Mouse (Mus musculus) frontal cortex, postnatal 14 days (tissue): ENCODE results near the gene Fnip2.

Experiments
- DNase-seq, 2 experiments: peaks; one replicate each; pipeline ENCODE4 v3.0.0; 2022; ENCODE audit warnings: low spot score in 2 of 2

Fnip2 gene

DNA sequence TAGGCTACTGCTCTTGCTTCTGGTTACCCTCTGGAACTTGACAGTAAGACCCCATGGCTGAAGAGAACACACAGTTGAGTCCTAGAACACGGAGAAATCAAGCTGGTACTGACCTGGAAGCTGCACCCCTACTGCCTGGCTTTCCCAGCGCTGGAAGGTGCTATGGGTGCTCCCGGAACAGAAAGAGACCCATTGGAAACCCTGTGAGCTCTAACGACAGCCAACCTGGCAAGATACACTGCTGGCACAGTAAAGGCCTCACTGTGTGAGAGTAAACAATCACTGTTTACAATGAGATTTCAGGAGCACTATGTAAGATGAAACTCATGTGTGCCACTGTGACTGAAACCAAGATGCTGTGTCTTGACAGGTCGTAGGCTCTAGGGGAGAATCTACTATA is 152.5 kb downstream of the Fnip2 start:
- DNase-seq, result no peak

DNA sequence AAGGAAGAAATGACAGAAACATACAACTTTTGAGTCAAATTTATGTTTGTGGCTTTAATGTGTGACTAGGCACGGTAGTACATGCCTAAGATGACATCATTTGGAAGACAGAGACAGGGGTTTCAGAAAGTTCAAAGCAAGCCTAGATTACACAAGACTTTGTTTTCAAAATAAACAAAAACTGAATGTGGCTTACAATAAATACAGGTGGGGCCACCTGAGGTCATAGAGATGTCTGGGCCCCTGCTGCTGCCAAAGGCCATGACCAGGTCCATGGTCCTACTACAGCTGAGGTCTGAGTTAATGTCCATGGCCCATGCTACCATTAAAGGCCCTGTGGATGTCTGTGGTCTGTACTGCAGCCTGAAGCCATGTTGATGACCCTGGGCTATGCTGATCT is 154.1 kb downstream of the Fnip2 start:
- DNase-seq, result no peak

DNA sequence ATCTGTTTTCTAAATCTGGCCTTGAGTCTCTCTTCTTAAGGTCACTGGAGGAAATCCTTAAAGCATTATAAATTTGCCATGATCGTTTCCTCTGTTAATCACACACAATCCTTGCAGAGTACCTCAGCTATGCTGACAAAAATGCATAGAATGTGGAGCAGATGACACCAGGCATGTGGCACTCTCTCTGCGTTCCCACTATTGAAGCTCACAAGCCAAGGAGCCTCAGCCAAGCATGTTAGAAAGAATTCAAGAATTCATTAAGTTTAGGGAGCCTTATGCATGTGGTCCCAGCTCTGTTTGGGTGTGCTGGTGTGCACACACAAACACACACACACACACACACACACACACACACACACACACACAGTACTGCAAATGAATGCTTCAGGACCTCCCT is 155.9 kb downstream of the Fnip2 start:
- DNase-seq, result no peak

DNA sequence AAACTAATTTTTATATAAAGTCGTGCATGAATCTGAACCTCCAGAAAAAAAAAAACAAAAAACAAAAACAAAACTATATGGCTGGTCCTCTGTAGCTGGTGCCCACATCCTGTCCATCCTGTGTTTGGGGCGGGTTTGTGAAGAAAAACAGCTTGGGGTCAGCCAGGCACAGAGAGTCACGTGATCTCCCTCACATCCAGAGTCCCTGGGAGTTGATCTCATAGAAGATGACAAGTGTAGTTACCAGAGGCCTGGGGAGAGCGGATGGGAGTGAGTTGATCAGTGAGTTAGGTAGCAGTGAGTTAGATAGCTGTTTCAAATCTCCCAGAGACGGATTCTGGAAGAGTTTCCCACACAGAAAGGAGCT is 157.0 kb downstream of the Fnip2 start:
- no peak for DNase-seq

DNA sequence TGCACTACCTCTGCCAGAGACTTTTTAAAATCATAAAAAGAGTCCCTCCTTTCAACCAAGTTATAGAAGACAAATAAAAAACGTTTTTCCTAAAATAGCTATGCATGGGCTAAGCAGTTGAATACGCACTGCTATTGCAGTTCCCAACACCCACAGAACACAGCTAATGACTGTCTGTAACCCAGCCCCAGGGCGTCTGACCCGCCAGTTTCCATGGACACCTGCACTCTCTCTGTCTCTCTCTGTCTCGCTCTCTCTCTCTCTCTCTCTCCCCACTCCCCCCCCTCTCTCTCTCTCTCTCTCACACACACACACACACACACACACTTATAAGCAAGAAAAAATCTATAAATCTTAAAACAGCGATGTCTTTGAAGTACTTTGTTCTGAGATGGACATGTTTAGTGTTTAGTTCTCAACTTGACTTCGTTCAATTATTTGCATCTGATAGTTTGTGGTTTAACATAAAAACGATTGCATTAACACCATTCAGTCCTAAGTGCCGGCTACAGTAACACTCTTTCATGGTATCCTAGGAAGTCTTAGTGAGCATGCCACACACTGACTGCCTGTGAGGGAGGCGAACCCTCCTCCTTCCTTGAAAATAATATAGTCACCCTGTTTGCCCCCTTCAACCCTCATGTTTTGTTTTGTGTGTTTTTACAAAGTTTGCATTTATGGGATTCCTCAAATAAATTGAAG is 157.5 kb downstream of the Fnip2 start:
- no peak for DNase-seq

DNA sequence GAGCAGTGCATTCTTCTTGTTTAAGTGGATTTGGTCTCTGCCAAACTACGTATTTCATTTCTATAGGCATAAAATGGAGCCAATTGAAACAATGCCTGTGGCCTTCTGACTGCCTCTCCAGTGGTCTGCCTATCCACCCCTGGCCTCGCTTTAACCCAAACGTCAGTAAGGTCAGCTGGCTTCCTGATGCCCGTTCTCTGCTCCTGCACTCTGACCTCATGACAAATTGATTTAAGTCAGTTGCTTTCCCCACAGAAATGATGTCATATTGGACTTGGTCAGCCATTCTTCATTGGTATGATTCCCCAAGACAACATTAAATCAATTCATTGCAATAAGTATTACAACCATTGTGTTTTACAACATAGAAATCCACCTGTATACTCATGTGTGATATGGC is 159.1 kb downstream of the Fnip2 start:
- DNase-seq, result no peak
